ENCODE assay signal across 9 mouse cellular contexts in genomic region chr5:53444030-53444429, GRCm38 (mm10). TPM values are rescaled to one million over a fixed set of nuclear protein-coding genes. Genes with fewer than 3 reads are reported as not detected.
A peak's percentile ranks its signal among the peaks of the same experiment; 100 is the strongest.
DNase-seq lines count a peak whose midpoint lies in the region; ATAC-seq and TF ChIP-seq lines count a peak whose summit lies in the region.
"Had no signal": no experiment of that assay in that cellular context is flagged by ENCODE, and none has a peak within 500 bp of the region (broad histone marks: within the 10 kb centered on the region; RNA-seq: fewer than 3 reads in every experiment).

No protein-coding gene starts in this region.

- no peak overlapping the region for H3K4me2 ChIP-seq in limb, embryonic 14.5 days (replicated peaks; ENCODE audit: low read depth, low read length, severe bottlenecking)
- no peak overlapping the region for H3K4me2 ChIP-seq in midbrain, embryonic 15.5 days
- H3K4me2 ChIP-seq in hindbrain, embryonic 11.5 days (replicated peaks; ENCODE audit: low read depth, low read length): no peak overlapping the region

- DNase-seq in limb, embryonic 14.5 days (ENCODE audit: low spot score): peak; percentile 40
- no peak for DNase-seq in limb, embryonic 10.5 days (ENCODE audit: low spot score)
- peak; percentile 73 for DNase-seq in adrenal gland, postnatal 25 days
- peak; percentile 29 for DNase-seq in kidney, postnatal 10 days
- peak; percentile 30 for DNase-seq in urinary bladder, adult 2 months (ENCODE audit: low spot score)
- DNase-seq in adipocyte (ENCODE audit: low spot score): no peak
- DNase-seq in hindbrain, embryonic 11.5 days (ENCODE audit: low spot score): no peak

- no peaks in the 10 kb centered on the region for H3K36me3 ChIP-seq in limb, embryonic 14.5 days (ENCODE audit: control insufficient read depth, insufficient read depth, low read length)
- no peaks in the 10 kb centered on the region for H3K36me3 ChIP-seq in limb, embryonic 10.5 days
- no peaks in the 10 kb centered on the region for H3K36me3 ChIP-seq in midbrain, embryonic 15.5 days (replicated peaks)
- H3K36me3 ChIP-seq in hindbrain, embryonic 11.5 days (ENCODE audit: control insufficient read depth, insufficient read depth, low read length): no peaks in the 10 kb centered on the region

- H3K4me1 ChIP-seq in limb, embryonic 14.5 days (ENCODE audit: control insufficient read depth, insufficient read depth, low read length): no peaks in the 10 kb centered on the region
- H3K4me1 ChIP-seq in limb, embryonic 10.5 days: no peaks in the 10 kb centered on the region
- no peaks in the 10 kb centered on the region for H3K4me1 ChIP-seq in midbrain, embryonic 15.5 days
- no peaks in the 10 kb centered on the region for H3K4me1 ChIP-seq in hindbrain, embryonic 11.5 days (replicated peaks; ENCODE audit: control insufficient read depth, insufficient read depth, low read length)

- no peak overlapping the region for H3K9ac ChIP-seq in limb, embryonic 14.5 days (ENCODE audit: low read depth, low read length, severe bottlenecking)
- H3K9ac ChIP-seq in midbrain, embryonic 15.5 days: no peak overlapping the region
- no peak overlapping the region for H3K9ac ChIP-seq in hindbrain, embryonic 11.5 days (ENCODE audit: low read depth, low read length)

- H3K27ac ChIP-seq in limb, embryonic 14.5 days (replicated peaks; ENCODE audit: low read depth, low read length): no peak overlapping the region
- no peak overlapping the region for H3K27ac ChIP-seq in limb, embryonic 10.5 days
- no peak overlapping the region for H3K27ac ChIP-seq in midbrain, embryonic 15.5 days
- H3K27ac ChIP-seq in hindbrain, embryonic 11.5 days (ENCODE audit: low read depth, low read length): no peak overlapping the region
- H3K27ac ChIP-seq: macrophage had no signal

- WGBS in limb, embryonic 14.5 days: 82% methylated on average over 4 of the region's 5 CpGs
- 93% methylated on average over 5 of the region's 5 CpGs for WGBS in limb, embryonic 10.5 days
- 94% methylated on average over 5 of the region's 5 CpGs for WGBS in midbrain, embryonic 15.5 days
- 93% methylated on average over 5 of the region's 5 CpGs for WGBS in hindbrain, embryonic 11.5 days

- TF ChIP-seq POLR2A in limb, embryonic 14.5 days (IDR thresholded peaks at IDR 0.05; ENCODE audit: borderline replicate concordance, extremely low read depth, insufficient read depth, insufficient read length): no peak

- no peaks in the 10 kb centered on the region for H3K9me3 ChIP-seq in limb, embryonic 14.5 days (ENCODE audit: control insufficient read depth, low read length)
- H3K9me3 ChIP-seq in limb, embryonic 10.5 days (replicated peaks): no peaks in the 10 kb centered on the region
- H3K9me3 ChIP-seq in midbrain, embryonic 15.5 days: no peaks in the 10 kb centered on the region
- no peaks in the 10 kb centered on the region for H3K9me3 ChIP-seq in hindbrain, embryonic 11.5 days (ENCODE audit: control insufficient read depth, low read length)

- no peak overlapping the region for H3K4me3 ChIP-seq in limb, embryonic 14.5 days (replicated peaks; ENCODE audit: low read length)
- no peak overlapping the region for H3K4me3 ChIP-seq in limb, embryonic 10.5 days
- no peak overlapping the region for H3K4me3 ChIP-seq in midbrain, embryonic 15.5 days
- no peak overlapping the region for H3K4me3 ChIP-seq in hindbrain, embryonic 11.5 days (ENCODE audit: low read depth, low read length)

- no peaks in the 10 kb centered on the region for H3K27me3 ChIP-seq in limb, embryonic 14.5 days (ENCODE audit: control insufficient read depth, insufficient read depth, low read length)
- H3K27me3 ChIP-seq in limb, embryonic 10.5 days (ENCODE audit: low read depth, poor library complexity, severe bottlenecking): no peaks in the 10 kb centered on the region
- no peaks in the 10 kb centered on the region for H3K27me3 ChIP-seq in midbrain, embryonic 15.5 days (replicated peaks)
- no peaks in the 10 kb centered on the region for H3K27me3 ChIP-seq in hindbrain, embryonic 11.5 days (ENCODE audit: control insufficient read depth, insufficient read depth, low read length)

- no peak for ATAC-seq in limb, embryonic 14.5 days (ENCODE audit: low FRiP score, low read depth)
- no peak for ATAC-seq in midbrain, embryonic 15.5 days (replicated peaks)
- no peak for ATAC-seq in hindbrain, embryonic 11.5 days (ENCODE audit: low FRiP score)

RNA-seq across cellular contexts. Expression of gene Rbpj, which starts 21.9 kb away (rescaled TPM):
- 57.3 and 60.8 TPM in 2 replicates for polyA plus RNA-seq in limb, embryonic 14.5 days (2012; rRNA removed)
- 49.7 and 52.6 TPM in 2 replicates for polyA plus RNA-seq in limb, embryonic 14.5 days (2014; fragmentation: Nextera tagmentation; extraction: Ambion mirVana)
- 36.1 and 45.1 TPM in 2 replicates for polyA plus RNA-seq in limb, embryonic 10.5 days (2016; fragmentation: Nextera tagmentation; extraction: Ambion mirVana)
- 37.7 and 42.6 TPM in 2 replicates for total RNA-seq in adrenal gland, postnatal 25 days (2021)
- polyA plus RNA-seq in urinary bladder, adult 2 months (2012; rRNA removed): 37.4 and 40.3 TPM in 2 replicates
- polyA plus RNA-seq in midbrain, embryonic 15.5 days (2015; fragmentation: Nextera tagmentation; extraction: Ambion mirVana): 30.7 and 32.2 TPM in 2 replicates
- polyA plus RNA-seq in hindbrain, embryonic 11.5 days (2014; fragmentation: Nextera tagmentation; extraction: Ambion mirVana): 56.1 and 65.0 TPM in 2 replicates

Comparison
In these comparisons a context has a peak if more than half of its experiments do, and no peak if none do; other contexts are left out.
1. DNase-seq: peak in limb, embryonic 14.5 days (single experiment), adrenal gland, postnatal 25 days (single experiment), kidney, postnatal 10 days (single experiment) and urinary bladder, adult 2 months (single experiment); none in limb, embryonic 10.5 days (single experiment), adipocyte (single experiment) and hindbrain, embryonic 11.5 days (single experiment).